Mouse (Mus musculus) right cerebral cortex, postnatal 4 days (tissue): ENCODE results near the gene Mug1.
"Not testable (repeated sequence)": the region's sequence is repeated elsewhere in the genome, so short reads cannot be mapped to it uniquely, and the experiment has no call there.

ENCODE experiments used
- DNase-seq: peaks from one replicate; pipeline ENCODE4 v3.0.0-alpha.2; 2022

The Mug1 gene

DNA sequence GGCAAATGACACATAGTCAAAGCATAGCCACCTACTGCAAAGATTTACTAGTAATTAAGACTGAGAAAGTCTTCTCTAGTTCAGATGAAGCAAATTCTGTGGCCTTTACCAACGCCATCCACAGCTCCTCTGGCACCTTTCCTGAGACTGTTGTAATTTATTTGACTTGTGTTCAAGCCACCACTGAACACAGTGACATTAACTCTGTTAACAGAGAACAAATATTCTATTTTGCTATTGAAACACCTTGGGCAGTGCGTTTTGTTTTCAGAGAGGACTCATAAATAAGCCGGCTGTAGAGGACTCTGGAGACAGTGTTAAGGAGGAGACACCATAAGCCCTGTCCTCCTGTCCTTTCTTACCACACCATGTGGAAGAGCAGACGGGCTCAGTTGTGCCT is at the start of gene Mug1:
Mug1 (plus strand) TSS at position 271 of the 400 bp plus-strand sequence.
- DNase-seq = not testable (repeated sequence)

DNA sequence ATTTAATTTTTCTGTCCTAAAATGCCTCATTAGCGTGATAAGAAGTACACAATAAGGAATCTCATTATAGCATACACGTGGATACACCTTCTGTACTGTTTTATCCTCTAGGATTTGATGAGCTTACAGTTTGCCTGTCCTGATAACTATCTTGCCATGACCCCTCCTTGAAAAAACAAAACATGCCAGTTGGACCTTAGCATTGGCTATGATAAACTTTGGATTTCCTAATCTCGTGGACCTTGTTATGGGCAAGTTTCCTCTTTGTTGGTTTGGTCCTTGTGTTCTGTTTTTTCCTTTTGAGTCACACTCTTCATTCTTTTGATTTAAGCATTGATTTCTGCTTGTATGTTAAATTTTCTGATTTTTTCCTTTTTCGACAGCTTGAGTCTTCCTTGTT is 10.3 kb upstream of the Mug1 start:
- no peak for DNase-seq

DNA sequence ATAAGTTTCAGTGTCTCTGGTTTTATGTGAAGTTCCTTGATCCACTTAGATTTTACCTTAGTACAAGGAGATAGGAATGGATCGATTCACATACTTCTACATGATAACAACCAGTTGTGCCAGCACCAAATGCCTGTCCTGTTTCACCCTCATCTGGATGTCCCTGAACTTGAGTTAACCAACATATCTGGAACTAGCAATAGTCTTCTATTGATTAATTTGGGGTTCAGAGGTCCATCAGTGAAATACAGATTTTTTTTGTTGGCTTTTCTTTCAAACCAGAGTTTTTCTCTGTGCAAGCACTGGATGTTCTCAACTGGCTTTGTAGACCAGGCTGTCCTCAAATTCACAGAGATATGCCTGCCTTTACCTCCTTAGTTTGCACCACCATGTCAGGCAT is 2.0 kb upstream of the Mug1 start:
- DNase-seq = no peak

DNA sequence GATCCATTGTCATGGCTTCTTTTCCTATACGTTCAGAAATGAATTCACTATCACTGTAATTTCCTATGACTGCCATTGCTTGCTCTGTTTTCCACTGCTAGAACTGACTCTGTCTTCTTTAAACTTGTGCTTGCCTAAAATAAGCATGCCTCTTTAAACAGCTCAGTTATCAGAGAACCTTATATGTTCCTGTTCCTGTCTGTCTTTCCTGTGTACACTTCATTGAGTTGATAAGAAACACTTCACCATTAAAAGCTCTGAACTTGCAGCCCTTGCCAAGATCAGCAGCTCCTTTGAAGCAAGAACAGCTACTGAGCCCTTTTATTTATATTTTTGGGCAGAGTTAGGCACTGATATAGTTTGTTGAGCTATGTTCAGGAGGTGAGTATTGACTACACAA is 10.0 kb downstream of the Mug1 start:
- no peak for DNase-seq
